Mouse (Mus musculus): ENCODE measurements around the gene Atp6v0a1.

- TF ChIP-seq POLR2A (IDR thresholded peaks at IDR 0.05; ENCODE audit: borderline replicate concordance, insufficient read depth, low read length), result no peak
- no peak for TF ChIP-seq CTCF (IDR thresholded peaks at IDR 0.05; ENCODE audit: borderline replicate concordance, insufficient read depth, low read depth, low read length)
Measured at GRCm38 (mm10) chr11:101084811-101085210, 75.6 kb downstream of the Atp6v0a1 start.
